Mouse (Mus musculus): Measurements from ENCODE around the gene Phf11a. TPM values are rescaled to one million over a fixed set of nuclear protein-coding genes. Genes with fewer than 3 reads are reported as not detected.

Phf11a gene
- polyA plus RNA-seq (2015; fragmentation: Nextera tagmentation; extraction: Ambion mirVana), result 0.29 TPM in 1 of 2 replicates, not detected in the other

DNA sequence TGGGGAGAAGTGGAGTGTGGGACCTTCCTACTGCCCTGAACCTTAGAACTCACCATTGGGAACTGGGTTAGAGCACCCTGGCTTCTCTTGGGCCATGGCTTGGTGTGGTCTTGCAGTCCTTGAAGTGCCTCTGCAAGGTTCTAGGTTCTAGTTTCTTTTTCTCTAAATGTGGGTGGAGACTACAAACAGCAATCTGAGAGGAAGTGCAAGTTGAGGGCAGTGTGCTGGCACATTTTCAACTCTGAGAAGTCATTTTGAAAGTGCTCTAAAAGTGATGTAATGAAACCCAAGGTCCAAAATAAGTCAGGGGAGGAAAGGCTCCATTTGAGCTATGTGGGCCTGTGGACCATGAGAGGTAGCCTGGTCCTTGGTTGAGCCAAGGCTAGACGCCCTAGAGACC is at the start of gene Phf11a:
Phf11a (minus strand) TSS at position 132 of the 400 bp plus-strand sequence.

DNA sequence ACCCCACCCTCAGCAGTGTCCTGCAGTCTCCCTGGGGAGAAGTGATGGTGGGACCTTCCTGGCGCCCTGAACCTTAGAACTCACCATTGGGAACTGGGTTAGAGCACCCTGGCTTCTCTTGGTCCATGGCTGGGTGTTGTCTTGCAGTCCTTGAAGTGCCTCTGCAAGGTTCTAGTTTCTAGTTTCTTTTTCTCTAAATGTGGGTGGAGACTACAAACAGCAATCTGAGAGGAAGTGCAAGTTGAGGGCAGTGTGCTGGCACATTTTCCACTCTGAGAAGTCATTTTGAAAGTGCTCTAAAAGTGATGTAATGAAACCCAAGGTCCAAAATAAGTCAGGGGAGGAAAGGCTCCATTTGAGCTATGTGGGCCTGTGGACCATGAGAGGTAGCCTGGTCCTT is 43.9 kb upstream of the Phf11a start, which contains the start of gene Phf11b:
Phf11b (minus strand) TSS at position 163 of the 400 bp plus-strand sequence.

DNA sequence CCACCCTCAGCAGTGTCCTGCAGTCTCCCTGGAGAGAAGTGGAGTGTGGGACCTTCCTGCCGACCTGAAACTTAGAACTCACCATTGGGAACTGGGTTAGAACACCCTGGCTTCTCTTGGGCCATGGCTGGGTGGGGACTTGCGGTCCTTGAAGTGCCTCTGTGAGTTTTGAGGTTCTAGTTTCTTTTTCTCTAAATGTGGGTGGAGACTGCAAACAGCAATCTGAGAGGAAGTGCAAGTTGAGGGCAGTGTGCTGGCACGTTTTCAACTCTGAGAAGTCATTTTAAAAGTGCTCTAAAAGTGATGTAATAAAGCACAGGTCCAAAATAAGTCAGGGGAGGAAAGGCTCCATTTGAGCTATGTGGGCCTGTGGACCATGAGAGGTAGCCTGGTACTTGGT is 37.3 kb downstream of the Phf11a start, which contains the start of gene Gm6904:
Gm6904 (minus strand) TSS at position 161 of the 400 bp plus-strand sequence.

Other genes starting within 250 kb of the Phf11a start
- gene 1700129C05Rik, start 154.6 kb downstream of the Phf11a start, polyA plus RNA-seq (2015; fragmentation: Nextera tagmentation; extraction: Ambion mirVana), result not detected in 2 replicates
- not detected in 2 replicates for gene Gm5142, start 118.8 kb downstream of the Phf11a start, polyA plus RNA-seq (2015; fragmentation: Nextera tagmentation; extraction: Ambion mirVana)
- gene Rcbtb1, start 96.3 kb downstream of the Phf11a start, polyA plus RNA-seq (2015; fragmentation: Nextera tagmentation; extraction: Ambion mirVana), result 25.6 TPM in 2 replicates
- gene Gm6904, start 37.3 kb downstream of the Phf11a start, polyA plus RNA-seq (2015; fragmentation: Nextera tagmentation; extraction: Ambion mirVana), result not detected in 2 replicates
- 0.93 and 1.1 TPM in 2 replicates for gene Phf11b, start 43.8 kb upstream of the Phf11a start, polyA plus RNA-seq (2015; fragmentation: Nextera tagmentation; extraction: Ambion mirVana)
- gene Phf11d, start 67.9 kb upstream of the Phf11a start, polyA plus RNA-seq (2015; fragmentation: Nextera tagmentation; extraction: Ambion mirVana), result 0.64 and 0.76 TPM in 2 replicates
- gene Phf11c, start 97.9 kb upstream of the Phf11a start, polyA plus RNA-seq (2015; fragmentation: Nextera tagmentation; extraction: Ambion mirVana), result 0.14 TPM in 1 of 2 replicates, not detected in the other
- 3.5 and 4.7 TPM in 2 replicates for gene Setdb2, start 143.4 kb upstream of the Phf11a start, polyA plus RNA-seq (2015; fragmentation: Nextera tagmentation; extraction: Ambion mirVana)
- gene Cab39l, start 143.4 kb upstream of the Phf11a start, polyA plus RNA-seq (2015; fragmentation: Nextera tagmentation; extraction: Ambion mirVana), result 19.4 and 22.9 TPM in 2 replicates

Data from neural tube, postnatal 0 days (tissue).